Mouse (Mus musculus): Measurements from ENCODE around the gene Eif2ak4.

DNA sequence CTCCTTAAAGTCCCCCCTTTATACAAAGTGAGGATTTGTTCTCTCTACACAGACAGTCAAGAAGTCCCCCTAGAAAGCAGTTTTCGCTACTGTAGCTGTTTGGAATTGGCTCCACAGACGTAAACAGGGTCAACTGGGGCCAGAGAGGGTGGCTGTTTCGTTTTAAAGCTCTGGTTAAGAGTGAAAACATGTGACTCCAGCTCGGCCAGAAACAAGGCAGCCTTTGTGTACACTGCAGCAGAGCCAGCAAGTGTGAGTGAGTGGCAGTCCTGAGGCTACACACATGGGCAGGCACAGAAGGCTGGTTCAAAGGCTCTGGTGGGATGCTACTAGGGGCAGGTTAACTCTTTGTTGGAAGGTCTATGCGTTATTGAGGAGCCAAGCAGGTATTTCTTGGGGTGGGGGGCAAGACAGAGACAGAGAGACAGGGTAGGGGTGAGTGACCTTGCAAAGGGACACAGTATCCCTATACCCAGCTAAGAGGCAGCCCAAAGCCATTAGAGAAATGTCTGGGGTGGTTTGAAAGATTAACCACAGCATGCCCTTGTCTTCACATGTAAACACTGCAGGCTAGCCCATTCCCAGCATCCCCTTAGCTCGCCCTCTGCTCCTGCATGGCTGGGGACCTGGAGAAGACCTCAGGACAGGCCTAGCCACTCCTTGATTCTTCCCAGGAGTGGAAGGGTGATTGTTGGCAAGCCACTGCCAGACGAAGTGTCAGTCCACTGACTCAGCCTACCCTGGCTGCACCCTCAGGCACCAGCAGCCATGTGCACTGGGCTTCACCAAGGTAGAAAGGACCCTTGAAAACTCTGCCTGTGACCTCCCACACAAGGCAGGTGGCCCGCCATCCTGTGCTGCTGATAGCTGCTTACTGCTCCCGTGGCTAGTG lies 131.9 kb downstream of the Eif2ak4 start:
- TF ChIP-seq CTCF (conservative IDR thresholded peaks at IDR 0.05 in 1 of 2, IDR thresholded peaks at IDR 0.05 in 1 of 2; ENCODE audit: low read depth in 2 of 2, low read length in 2 of 2) (no peak), MAX (IDR thresholded peaks at IDR 0.05; ENCODE audit: low read length) (peak; percentile 43; the same call in 1 of the 2 replicates), POLR2A (IDR thresholded peaks at IDR 0.05; ENCODE audit: low read depth, low read length) (no peak), POLR2AphosphoS2 (IDR thresholded peaks at IDR 0.05; ENCODE audit: low read depth, low read length) (no peak), EP300 (IDR thresholded peaks at IDR 0.05; ENCODE audit: low read length) (0 out of 2 replicates have a peak, but pooled peaks have one; percentile 7), NELFE (IDR thresholded peaks at IDR 0.05; ENCODE audit: low read depth, low read length) (no peak), RCOR1 (conservative IDR thresholded peaks at IDR 0.05; ENCODE audit: low read depth, low read length) (no peak), ZKSCAN1 (IDR thresholded peaks at IDR 0.05; ENCODE audit: borderline replicate concordance, low read depth, low read length) (no peak), MXI1 (IDR thresholded peaks at IDR 0.05; ENCODE audit: low read depth, low read length) (peak; percentile 68; the same call in 1 of the 2 replicates), RAD21 (IDR thresholded peaks at IDR 0.05; ENCODE audit: low read depth, low read length) (no peak)
